Mouse (Mus musculus) left cerebral cortex, postnatal 36 days (tissue): Measurements from ENCODE around the gene Gpr83. TPM values are rescaled to one million over a fixed set of nuclear protein-coding genes. Genes with fewer than 3 reads are reported as not detected.

Source experiments
- DNase-seq, 2 experiments: peaks; one replicate each; pipeline ENCODE4 v3.0.0; 2021 to 2022; ENCODE audit warnings: low spot score in 2 of 2, mixed read lengths in 1 of 2
- intact Hi-C: fragments of 180-260 bp; cut with DNase I; formaldehyde crosslinking; loops from one replicate; pipeline ENCODE4 v1.15.1; 2025
- total RNA-seq, 2 experiments: library from RNA; stranded (reverse); gene quantifications; 2 replicates each; pipeline ENCODE4 v1.2.3; 2021

Gpr83 gene
- total RNA-seq, 2 experiments from 2014 or later, result 21.7 to 27.3 TPM

DNA sequence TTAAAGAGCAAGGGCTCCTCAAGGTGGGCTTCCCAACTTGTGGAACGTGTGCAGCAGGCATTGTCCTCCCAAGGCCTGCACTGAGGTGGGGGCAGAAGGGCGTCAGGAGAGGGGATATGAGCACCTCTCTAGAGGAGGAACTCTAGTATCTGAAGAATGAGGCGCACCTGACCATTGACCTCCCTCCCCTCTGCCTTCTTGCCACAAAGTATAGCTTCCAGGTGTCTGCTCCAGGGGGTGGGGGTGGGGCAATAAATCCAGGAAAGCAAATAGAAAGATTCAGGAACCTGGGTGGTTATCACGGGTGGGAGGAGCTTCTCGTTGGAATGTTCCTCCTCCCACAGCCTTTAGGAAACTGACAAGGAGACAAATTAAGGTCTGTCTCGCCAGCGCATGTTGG lies 41.7 kb downstream of the Gpr83 start:
- intact Hi-C loops, result no loop called here
- no peak for DNase-seq

DNA sequence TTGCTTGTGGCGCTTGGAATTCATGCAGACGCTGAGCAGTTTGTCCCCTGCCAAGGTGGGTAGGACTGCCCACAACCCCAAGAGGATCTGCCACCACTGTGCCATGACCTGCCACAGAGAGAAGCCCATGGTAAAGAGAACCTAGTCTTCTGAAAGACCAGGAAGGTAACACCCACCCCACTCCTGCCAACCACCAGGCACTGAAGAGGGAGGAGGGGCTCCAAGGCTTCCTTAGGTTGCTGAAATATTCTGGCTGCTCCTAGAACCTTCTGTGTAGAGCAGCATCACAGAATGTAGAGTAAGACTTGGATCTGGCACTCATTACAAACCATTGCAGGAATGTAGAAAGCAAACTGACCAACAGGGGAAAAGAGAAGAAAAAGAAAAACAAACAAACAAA lies 42.4 kb downstream of the Gpr83 start:
- DNase-seq, result no peak
- intact Hi-C loops, result no loop called here

DNA sequence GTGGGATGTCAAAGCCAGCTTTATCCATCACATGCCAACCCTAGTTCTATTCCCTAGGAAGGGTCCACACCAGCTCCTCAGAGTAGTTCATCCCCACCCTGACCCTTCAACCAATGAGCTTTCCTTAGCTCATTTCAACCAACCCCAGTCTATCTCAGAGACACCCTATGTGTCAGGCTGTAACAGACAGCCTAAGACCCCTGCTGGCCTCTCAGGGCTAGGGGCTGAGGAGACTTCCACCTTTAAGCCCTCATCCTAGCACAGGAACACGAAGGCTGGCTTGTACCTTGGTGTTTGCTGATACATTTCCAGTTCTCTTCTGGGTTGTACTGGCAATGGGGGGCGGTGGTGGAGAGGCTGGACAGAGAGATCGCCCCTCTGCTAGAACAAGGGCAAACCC lies 43.0 kb downstream of the Gpr83 start:
- intact Hi-C loops, result no loop called here
- DNase-seq, result no peak

DNA sequence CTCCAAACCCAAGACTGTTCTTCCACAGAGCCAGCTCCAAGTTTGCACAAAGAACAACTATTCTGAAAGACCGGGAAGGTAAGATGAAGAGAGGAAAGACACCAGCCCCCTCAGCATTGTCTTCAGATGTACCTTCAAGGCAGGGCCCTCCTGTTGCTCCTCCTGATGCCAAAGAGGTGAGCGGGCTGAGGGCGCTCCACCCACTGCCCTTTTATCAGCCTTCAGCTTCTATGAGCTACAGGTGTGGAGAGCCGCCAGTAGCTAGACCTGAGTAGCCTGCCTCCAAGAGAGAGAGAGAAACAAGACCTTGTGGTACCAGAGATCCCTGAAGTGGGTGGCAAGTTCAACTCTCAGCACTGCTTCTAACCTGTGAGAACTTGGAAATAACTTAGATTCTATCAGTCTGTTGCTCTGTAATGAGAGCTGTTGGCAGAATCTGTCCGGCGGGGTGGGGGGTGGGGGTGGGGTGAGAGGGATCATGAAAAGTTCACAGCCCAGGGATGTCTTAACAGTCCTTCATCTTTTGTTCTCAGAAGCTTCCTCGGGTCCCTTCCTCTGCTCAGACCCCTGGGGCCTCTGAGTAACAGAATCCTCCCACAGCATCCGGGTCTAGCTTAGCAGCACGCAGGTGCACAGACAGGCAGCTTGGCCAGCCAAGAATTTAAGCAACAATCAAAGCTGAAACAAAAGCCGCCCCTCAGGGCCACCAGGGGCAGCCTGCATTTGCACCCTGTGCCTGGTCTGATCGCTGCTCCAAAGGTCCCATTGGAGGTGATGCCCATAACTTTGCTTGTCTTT lies 43.8 kb downstream of the Gpr83 start, which contains the start of gene Izumo1r:
TSS of gene Izumo1r (minus strand) at position 369 of the 798 bp plus-strand sequence.
- intact Hi-C loops, result no loop called here
- no peak for DNase-seq

DNA sequence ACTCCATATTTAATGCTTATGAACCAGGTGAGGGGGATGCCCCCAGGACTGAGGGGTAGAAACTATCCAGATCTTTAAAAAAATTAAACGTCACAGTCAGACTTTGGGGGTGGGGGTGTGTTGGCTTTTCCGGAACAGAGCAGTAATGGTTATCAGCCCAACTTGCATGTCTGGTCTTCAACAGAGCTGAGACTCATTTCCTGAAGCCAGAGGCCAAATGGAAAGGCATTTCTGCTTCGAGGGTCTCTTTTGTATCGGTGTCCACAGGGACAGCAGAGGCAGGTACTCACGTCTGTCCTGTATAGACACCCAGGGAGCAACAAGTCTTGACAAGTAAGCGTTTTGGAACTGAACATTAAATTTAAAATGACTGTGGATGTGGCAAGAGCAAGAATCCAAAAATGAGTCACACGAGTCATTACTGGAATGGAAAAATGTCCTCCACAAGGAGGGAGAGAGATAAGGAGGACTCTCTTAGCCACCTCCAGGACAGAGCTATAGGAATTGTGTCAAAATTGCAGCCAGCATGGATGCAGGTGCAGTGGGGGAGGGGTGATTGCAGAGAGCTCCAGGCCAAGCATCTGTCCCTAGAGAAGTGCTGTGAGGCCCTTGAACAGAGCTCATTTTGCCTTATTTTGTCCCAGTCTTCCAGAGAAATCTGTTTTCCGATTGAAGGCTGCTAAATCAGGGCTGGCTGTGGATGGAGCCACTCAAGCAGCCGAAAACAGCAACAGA lies 44.9 kb downstream of the Gpr83 start:
- DNase-seq, result peak in 1 of 2 experiments; percentile 24
- intact Hi-C loops, result no loop called here

DNA sequence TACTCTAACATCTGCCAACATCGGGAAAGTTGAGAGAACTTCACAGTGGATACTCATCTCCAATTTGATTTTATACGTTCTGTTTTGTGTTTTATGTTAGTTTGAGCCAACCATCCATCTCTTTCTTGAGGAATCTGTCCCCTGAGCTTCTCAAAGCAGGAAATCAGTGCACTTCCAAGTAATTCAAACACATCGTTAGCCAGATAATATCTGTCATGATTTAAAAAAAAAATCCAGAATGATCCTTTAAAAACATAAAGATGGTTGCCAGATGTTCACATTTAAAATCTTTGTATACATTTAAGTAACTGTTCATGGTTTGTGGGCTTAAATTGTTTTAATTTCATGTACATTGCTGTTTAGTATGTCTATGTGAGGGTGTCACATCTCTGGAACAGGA lies 45.9 kb downstream of the Gpr83 start:
- intact Hi-C loops, result no loop called here

DNA sequence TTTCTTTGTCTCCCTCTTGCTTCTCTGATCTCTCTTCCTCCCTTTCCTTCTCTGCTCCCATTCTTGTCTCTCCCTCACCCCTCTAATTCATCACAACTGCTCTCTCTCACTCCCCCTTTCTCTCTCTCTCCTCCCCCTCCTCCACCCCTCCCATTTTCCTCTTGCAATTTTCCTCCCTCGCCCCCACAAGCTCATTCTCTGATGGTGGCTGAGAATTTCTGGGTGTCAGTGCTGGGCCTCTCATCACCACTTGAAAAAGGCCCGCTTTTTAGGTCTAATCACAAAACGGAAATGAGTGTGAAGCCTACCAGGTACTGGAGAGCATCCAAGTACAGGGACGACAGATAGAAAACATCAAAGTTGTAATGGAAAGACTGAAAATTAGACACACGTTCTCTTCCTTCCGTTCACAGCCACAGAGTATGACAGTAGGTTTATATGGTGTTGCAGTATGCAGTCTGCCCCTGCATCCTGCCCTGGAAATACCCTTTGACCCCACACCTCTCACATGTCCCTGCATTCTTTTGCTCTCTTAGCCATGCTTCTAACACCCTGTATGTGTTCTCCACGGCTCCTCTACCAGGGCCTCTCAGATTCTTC lies 47.9 kb downstream of the Gpr83 start:
- peak; percentile 21 to 25 for DNase-seq
- intact Hi-C loops, result no loop called here

More for the DNA sequence above, 45.9 kb downstream of the Gpr83 start:
- no peak for DNase-seq

DNA sequence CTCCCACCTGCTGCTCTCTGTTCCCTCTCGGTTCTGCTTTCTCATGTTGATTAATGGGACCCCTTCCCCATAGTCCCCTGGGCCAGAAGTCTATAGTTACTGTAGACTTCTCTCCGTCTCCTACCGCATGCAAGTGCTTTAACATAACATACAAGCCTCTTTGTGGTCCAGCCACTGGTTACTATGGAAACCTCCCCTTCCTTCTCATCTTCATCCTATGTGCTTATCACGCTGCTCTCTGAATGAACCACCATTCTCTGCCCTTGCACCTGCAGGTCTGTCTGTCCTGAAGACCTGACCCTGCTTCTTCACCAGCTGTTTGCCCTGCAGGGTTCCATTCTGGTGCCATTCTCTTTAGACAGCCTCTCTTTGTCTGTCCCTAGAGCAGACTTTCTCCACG lies 50.0 kb downstream of the Gpr83 start:
- DNase-seq, result no peak
- intact Hi-C loops, result no loop called here

DNA sequence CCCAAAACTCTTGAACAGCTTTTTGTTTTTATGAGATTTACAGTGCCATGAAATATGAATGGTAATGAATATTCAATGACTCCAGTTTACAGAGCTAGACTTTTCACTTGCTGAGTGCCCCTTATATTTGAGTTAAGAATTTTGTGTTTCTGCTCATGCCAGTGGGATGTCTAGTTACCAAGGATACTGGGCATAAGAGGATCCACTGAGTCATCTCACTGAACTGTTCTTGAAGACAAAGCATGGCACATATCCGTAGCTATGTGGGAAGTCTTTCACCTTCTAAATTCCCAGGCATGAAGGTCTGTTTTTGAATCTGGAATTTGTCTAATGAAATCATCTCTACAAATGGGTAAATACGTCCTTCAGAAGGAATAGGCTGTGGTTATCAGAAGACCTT lies 52.0 kb downstream of the Gpr83 start:
- no peak for DNase-seq
- intact Hi-C loops, result no loop called here

DNA sequence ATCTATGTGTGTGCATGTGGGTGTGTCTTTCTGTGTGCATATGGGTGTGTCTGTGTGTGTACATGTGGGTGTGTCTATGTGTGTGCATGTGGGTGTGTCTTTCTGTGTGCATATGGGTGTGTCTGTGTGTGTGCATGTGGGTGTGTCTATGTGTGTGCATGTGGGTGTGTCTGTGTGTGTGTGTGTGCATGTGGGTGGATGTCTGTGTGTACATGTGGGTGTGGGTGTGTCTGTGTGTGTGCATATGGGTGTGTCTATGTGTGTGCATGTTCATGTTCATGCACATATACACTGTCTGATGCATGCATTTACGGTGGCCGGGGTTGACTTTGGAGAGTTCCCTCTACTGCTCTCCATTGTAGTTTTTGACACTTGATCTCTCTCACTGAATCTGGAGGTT lies 57.7 kb downstream of the Gpr83 start:
- no peak for DNase-seq
- intact Hi-C loops, result no loop called here

DNA sequence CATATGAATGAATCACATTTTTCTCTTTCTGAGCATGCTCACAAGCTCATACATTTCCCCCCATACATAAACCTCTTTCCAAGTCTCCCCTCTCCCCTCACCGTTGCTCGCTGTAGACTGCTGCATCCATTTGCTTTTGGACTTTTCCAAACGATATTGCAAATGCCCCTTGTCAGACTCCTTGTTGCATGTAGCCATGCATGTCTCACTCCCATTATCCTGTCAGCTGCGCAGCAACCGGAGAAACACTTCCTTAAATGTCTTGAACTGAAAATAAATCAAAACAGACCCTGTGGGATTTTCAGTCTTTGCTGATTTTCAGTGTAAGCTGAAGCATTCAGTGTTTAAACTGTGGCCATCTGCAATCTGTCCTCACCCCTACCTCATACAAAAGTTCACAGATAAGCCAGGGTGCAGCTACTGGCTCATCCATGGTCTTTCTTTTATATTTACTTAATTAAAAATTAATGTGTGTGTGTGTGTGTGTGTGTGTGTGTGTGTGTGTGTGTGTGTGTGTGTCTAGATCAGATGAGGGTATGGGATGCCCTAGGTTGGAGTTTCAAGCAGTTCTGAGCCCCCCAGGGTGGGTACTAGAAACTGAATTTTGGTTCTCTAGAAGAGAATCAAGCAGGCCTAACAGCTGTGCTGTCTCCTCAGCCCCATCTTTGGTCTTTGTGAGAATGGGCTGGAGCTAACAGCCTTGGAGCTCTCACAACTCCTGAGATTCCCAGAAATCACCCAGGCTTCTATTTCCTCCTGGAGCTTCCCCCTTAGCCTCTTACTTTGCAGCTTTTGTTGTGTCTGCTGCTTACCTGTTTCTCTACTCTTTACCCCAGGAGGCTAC lies 59.0 kb downstream of the Gpr83 start:
- no peak for DNase-seq
- intact Hi-C loops, result no loop called here

Other genes with a start within 250 kb of the Gpr83 start
- gene Amotl1, start 215.2 kb upstream of the Gpr83 start, total RNA-seq, result 10 to 100 TPM; 14.6 to 16.9 TPM
- gene Piwil4, start 119.5 kb upstream of the Gpr83 start, total RNA-seq, result not detected
- gene Fut4, start 107.8 kb upstream of the Gpr83 start, total RNA-seq, result under 1 TPM; 0.16 to 0.20 TPM
- gene 1700012B09Rik, start 89.2 kb upstream of the Gpr83 start, total RNA-seq, result not detected
- 10 to 100 TPM in 1 of 2 experiments, 1 to 10 TPM in 1; 9.2 to 18.3 TPM for gene Mre11a, start 75.6 kb upstream of the Gpr83 start, total RNA-seq
- gene Ankrd49, start 75.4 kb upstream of the Gpr83 start, total RNA-seq, result 10 to 100 TPM; 11.5 to 12.2 TPM
- not detected for gene Izumo1r, start 43.7 kb downstream of the Gpr83 start, total RNA-seq
- gene Panx1, start 185.3 kb downstream of the Gpr83 start, total RNA-seq, result 10 to 100 TPM; 27.0 to 30.3 TPM